Mouse (Mus musculus): Measurements from ENCODE around the gene Panx1.

The Panx1 gene

DNA sequence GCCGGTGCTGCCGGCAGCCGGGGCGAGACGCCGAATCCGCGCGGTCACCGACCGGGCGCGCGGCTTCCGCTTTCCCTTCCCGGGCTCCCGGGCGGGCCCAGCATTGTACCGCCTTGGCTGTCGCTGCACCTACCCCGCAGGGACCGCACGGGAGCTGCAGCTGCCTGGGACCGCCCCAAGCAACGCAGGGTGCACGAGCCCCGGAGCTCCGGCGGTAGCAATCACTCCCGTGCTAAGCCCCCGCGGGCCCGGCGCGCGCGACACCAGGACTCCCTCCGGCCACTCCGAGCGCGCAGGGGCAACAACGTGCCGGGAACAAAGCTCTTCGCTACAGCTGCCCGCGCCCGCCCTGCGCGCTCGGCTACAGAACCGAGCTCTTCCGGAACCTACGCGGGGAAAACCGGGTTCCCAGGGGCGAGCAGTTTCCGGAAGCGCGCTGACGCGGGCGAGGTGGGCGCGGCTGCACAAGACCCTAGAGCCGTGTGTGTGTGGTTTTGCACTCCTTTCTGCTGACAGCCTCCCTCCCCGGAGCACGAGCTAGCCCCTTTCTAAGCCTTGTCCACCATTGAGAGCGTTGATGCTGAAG is at the start of gene Panx1:
Gene Panx1, minus strand, starts transcription at position 395 of the 586 bp plus-strand sequence.
- H3K36me3 ChIP-seq (ENCODE audit: insufficient read depth, low read length), result no peaks in the 10 kb centered on the region
- H3K4me1 ChIP-seq (replicated peaks; ENCODE audit: low read depth, low read length), result peaks cover 52% of the 10 kb centered on the region
- no peak for TF ChIP-seq CTCF (conservative IDR thresholded peaks at IDR 0.05; ENCODE audit: low read length)
- TF ChIP-seq POU5F1 (IDR thresholded peaks at IDR 0.05; ENCODE audit: borderline replicate concordance, low read length), result no peak
- no peak for TF ChIP-seq NANOG (IDR thresholded peaks at IDR 0.05; ENCODE audit: borderline replicate concordance, low read length)
- peaks cover 35% of the 10 kb centered on the region for H3K27me3 ChIP-seq (ENCODE audit: insufficient read depth, low read length)
- peaks cover 16% of the 10 kb centered on the region for H3K9me3 ChIP-seq (ENCODE audit: low read length)
- peak within 1 kb of the TSS; percentile 95 for H3K4me3 ChIP-seq (replicated peaks; ENCODE audit: low read length)

DNA sequence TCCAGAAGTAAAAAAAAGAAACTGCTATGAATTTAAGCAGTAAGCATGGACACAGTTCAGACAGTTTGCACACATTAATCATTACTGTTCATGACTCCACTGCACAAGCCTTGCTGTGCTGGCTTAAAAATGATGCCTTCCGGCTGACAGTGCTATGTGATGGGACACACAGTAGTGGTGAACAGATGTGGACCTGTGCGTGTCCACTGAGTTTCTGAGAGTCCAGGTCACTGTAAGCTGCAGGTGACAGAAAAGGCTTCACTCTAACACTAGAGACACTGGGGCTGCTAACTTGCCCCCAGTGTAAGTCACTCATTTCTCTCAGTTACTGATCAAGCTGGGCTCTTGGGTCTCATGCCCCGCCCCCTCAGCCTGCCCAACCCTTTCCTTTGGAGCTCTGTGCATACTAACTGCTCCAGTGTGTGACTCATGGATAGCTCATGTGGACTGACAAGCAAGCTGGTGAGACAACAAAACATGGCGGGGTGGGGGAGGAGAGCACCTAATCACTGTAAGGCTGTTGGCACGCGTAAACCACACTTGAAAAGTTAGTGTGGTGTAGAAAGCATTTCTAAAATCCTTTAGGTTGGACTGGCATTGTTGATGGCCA is 23.5 kb upstream of the Panx1 start:
- Histone ChIP-seq H3K4me3 (replicated peaks; ENCODE audit: low read length) (no peak overlapping the region), H3K27me3 (ENCODE audit: insufficient read depth, low read length) (0 out of 2 replicates have a peak, but pooled peaks cover 4% of the 10 kb centered on the region), H3K36me3 (ENCODE audit: insufficient read depth, low read length) (no peaks in the 10 kb centered on the region), H3K4me1 (replicated peaks; ENCODE audit: low read depth, low read length) (peaks cover 8% of the 10 kb centered on the region; the same call in 1 of the 2 replicates), H3K9me3 (ENCODE audit: low read length) (no peaks in the 10 kb centered on the region)
- no peak for TF ChIP-seq CTCF (conservative IDR thresholded peaks at IDR 0.05; ENCODE audit: low read length)
- TF ChIP-seq POU5F1 (IDR thresholded peaks at IDR 0.05; ENCODE audit: borderline replicate concordance, low read length), result no peak
- no peak for TF ChIP-seq NANOG (IDR thresholded peaks at IDR 0.05; ENCODE audit: borderline replicate concordance, low read length)

DNA sequence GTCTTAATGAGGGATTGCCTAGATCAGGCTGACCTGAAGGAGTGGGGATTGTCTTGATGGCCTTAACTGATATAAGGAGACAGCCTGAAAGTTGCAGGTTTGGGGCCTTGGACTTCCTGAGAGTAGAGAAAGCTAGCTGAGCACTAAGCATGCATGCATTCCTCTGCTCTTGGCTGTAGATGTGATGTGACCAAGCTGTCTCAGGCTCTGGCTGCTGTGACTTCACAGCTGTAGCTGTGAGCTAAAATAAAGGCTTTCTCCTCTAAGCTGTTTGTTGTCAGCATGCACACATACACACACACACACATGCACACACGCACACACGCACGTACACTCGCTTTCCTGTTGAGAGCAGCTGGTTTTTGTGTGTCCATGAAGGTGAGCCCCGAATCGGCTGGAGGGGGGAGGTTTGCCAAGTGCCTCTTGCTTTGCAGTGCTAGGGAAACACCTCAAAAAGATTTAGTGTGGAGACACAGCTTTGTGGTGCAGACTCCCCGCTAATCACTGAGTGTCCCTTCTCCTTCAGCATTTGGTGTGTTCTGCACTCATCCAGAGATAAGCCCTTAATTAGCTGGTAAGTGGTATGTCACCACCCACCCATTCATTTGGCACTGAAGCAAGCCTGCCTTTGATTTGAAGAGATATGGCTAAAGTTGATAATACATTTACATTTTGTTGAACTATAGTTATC is 22.9 kb upstream of the Panx1 start:
- Histone ChIP-seq H3K4me3 (replicated peaks; ENCODE audit: low read length) (no peak overlapping the region), H3K36me3 (ENCODE audit: insufficient read depth, low read length) (no peaks in the 10 kb centered on the region), H3K27me3 (ENCODE audit: insufficient read depth, low read length) (0 out of 2 replicates have a peak, but pooled peaks cover 2% of the 10 kb centered on the region), H3K4me1 (replicated peaks; ENCODE audit: low read depth, low read length) (peaks cover 8% of the 10 kb centered on the region; the same call in 1 of the 2 replicates), H3K9me3 (ENCODE audit: low read length) (no peaks in the 10 kb centered on the region)
- TF ChIP-seq NANOG (IDR thresholded peaks at IDR 0.05; ENCODE audit: borderline replicate concordance, low read length) (no peak), CTCF (conservative IDR thresholded peaks at IDR 0.05; ENCODE audit: low read length) (no peak), POU5F1 (IDR thresholded peaks at IDR 0.05; ENCODE audit: borderline replicate concordance, low read length) (no peak)

DNA sequence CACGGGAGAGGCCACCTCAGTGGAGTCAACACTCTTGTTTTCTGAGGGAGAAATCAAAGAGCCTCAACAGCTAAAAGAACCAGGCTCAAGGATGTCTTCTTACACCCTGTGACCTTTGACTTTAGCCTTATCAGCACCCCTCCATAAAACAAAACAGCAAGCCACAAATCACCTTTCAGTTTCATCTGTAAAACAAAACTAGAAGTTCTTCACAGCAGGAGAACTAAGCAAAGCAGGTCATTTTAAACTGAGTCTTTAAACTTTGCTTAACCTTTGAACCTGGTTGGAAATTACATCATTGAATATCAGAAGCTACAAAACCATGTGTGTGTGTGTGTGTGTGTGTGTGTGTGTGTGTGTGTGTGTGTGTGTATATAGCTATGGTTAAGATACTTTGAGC is 18.9 kb upstream of the Panx1 start:
- no peak overlapping the region for H3K4me3 ChIP-seq (replicated peaks; ENCODE audit: low read length)
- H3K27me3 ChIP-seq (ENCODE audit: insufficient read depth, low read length), result no peaks in the 10 kb centered on the region
- no peaks in the 10 kb centered on the region for H3K36me3 ChIP-seq (ENCODE audit: insufficient read depth, low read length)
- no peak for TF ChIP-seq NANOG (IDR thresholded peaks at IDR 0.05; ENCODE audit: borderline replicate concordance, low read length)
- no peak for TF ChIP-seq CTCF (conservative IDR thresholded peaks at IDR 0.05; ENCODE audit: low read length)
- TF ChIP-seq POU5F1 (IDR thresholded peaks at IDR 0.05; ENCODE audit: borderline replicate concordance, low read length), result no peak
- H3K4me1 ChIP-seq (replicated peaks; ENCODE audit: low read depth, low read length), result peaks cover 8% of the 10 kb centered on the region; the same call in 1 of the 2 replicates
- H3K9me3 ChIP-seq (ENCODE audit: low read length), result no peaks in the 10 kb centered on the region

DNA sequence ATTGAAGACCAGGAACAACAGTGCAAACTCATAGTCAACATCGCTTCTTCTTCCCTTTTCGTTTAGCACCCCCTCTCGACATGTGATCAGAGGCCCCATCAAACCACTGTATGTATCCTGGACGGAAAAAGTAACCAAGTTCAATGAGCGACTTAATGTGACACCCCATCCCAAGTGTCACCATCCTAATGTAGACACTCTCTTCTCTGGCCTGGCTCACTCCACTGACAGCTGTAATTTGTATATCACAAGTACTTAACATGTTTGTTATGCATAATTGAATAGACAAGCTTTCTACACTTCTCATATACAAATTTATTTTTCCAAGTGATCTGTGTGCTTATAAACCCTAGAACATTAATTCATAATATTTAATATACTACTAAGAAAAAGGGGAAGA is 15.6 kb upstream of the Panx1 start:
- Histone ChIP-seq H3K36me3 (ENCODE audit: insufficient read depth, low read length) (no peaks in the 10 kb centered on the region), H3K27me3 (ENCODE audit: insufficient read depth, low read length) (no peaks in the 10 kb centered on the region), H3K4me3 (replicated peaks; ENCODE audit: low read length) (no peak overlapping the region), H3K4me1 (replicated peaks; ENCODE audit: low read depth, low read length) (0 out of 2 replicates have a peak, but pooled peaks cover 2% of the 10 kb centered on the region), H3K9me3 (ENCODE audit: low read length) (no peaks in the 10 kb centered on the region)
- TF ChIP-seq NANOG (IDR thresholded peaks at IDR 0.05; ENCODE audit: borderline replicate concordance, low read length) (no peak), POU5F1 (IDR thresholded peaks at IDR 0.05; ENCODE audit: borderline replicate concordance, low read length) (no peak), CTCF (conservative IDR thresholded peaks at IDR 0.05; ENCODE audit: low read length) (no peak)

DNA sequence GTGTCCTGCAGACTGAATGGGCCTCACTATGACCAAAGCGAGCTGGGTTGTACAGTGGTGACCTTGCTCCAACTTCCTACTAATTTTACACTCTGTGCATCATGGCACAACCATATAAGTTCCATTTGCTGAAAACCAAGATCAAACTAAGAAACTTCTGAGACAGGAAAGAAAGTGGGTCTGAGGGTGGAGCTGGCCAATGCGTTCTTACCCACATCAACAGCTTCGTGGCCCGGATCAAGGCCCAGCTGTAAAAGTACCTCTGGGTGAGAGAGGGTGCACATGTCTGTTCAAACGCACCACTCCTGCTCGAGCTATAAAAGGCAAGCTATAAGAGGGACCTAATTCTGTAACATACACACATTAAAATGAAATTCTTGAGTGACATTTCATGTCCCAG is 14.7 kb upstream of the Panx1 start:
- H3K36me3 ChIP-seq (ENCODE audit: insufficient read depth, low read length), result no peaks in the 10 kb centered on the region
- H3K9me3 ChIP-seq (ENCODE audit: low read length), result no peaks in the 10 kb centered on the region
- 0 out of 2 replicates have a peak, but pooled peaks cover 2% of the 10 kb centered on the region for H3K4me1 ChIP-seq (replicated peaks; ENCODE audit: low read depth, low read length)
- H3K27me3 ChIP-seq (ENCODE audit: insufficient read depth, low read length), result no peaks in the 10 kb centered on the region
- H3K4me3 ChIP-seq (replicated peaks; ENCODE audit: low read length), result no peak overlapping the region
- TF ChIP-seq POU5F1 (IDR thresholded peaks at IDR 0.05; ENCODE audit: borderline replicate concordance, low read length), result no peak
- TF ChIP-seq NANOG (IDR thresholded peaks at IDR 0.05; ENCODE audit: borderline replicate concordance, low read length), result no peak
- no peak for TF ChIP-seq CTCF (conservative IDR thresholded peaks at IDR 0.05; ENCODE audit: low read length)

DNA sequence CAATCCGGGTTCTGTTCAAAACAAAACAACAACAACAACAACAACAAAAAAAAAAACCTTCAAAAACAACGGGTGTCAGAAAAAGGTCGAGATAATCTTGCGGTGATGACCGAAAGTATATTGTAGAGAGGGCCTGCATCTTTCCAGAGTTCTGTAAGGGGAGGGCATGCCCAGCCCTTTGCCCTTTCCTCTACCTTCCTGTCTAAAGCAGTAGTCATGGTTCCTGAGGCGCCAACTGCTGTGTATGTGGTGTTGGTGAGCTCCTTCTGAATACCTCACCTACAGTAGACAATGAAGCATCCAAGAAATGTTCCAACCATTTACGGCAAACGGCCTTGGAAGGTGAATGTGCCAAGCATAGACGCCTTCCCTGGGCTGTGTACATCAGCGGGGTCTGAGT is 462 bp upstream of the Panx1 start:
- Histone ChIP-seq H3K9me3 (ENCODE audit: low read length) (peaks cover 22% of the 10 kb centered on the region), H3K4me1 (replicated peaks; ENCODE audit: low read depth, low read length) (peaks cover 50% of the 10 kb centered on the region), H3K27me3 (ENCODE audit: insufficient read depth, low read length) (peaks cover 35% of the 10 kb centered on the region), H3K4me3 (replicated peaks; ENCODE audit: low read length) (peak overlapping the region; percentile 95), H3K36me3 (ENCODE audit: insufficient read depth, low read length) (no peaks in the 10 kb centered on the region)
- TF ChIP-seq CTCF (conservative IDR thresholded peaks at IDR 0.05; ENCODE audit: low read length), result no peak

DNA sequence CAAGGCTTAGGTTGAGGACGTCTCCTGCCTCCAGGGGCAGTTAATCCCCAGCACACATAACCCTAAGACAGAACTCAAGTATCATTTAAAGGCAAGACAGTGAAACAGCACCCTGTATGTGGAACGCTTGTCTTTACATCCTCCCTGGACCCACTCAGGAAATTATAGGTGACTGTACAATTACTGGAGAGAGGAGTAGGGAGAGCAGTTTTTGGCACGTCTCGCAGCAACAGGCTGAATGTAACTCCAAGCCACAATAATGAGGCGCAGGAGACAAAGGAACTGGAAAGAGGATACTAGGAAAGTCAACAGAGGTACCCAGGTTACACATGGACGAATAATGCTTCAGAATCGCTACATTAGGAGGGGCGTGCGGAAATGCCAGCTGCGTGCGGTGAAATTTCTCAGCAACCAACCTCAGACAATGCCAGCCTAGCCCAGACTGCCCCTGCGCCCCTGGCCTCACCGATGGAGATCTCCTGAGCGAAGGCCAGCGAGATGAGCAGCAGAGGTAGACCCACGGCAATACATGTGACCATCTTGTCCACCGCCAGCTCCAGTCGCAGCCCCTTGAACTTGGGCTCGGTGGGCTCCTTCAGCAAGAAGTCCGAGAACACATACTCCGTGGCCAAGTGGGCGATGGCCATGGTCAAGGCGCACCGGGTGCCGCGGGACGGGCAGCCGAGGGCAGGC is 741 bp downstream of the Panx1 start:
- Histone ChIP-seq H3K36me3 (ENCODE audit: insufficient read depth, low read length) (no peaks in the 10 kb centered on the region), H3K27me3 (ENCODE audit: insufficient read depth, low read length) (peaks cover 35% of the 10 kb centered on the region), H3K4me1 (replicated peaks; ENCODE audit: low read depth, low read length) (peaks cover 52% of the 10 kb centered on the region), H3K4me3 (replicated peaks; ENCODE audit: low read length) (peak overlapping the region; percentile 95), H3K9me3 (ENCODE audit: low read length) (peaks cover 10% of the 10 kb centered on the region)
- no peak for TF ChIP-seq POU5F1 (IDR thresholded peaks at IDR 0.05; ENCODE audit: borderline replicate concordance, low read length)
- no peak for TF ChIP-seq NANOG (IDR thresholded peaks at IDR 0.05; ENCODE audit: borderline replicate concordance, low read length)

Data from E14TG2a.4 (cell line).